Mouse (Mus musculus) spleen, adult 2 months (tissue): ENCODE measurements around the gene Lrrc8c. TPM values are rescaled to one million over a fixed set of nuclear protein-coding genes. Genes with fewer than 3 reads are reported as not detected.
A peak's percentile ranks its signal among the peaks of the same experiment; 100 is the strongest.

Experiments
- DNase-seq, 2 experiments: peaks; one replicate each; pipeline versions ENCODE4 v3.0.0 to v3.0.0-alpha.2; 2012 to 2021; ENCODE audit warnings: low spot score in 2 of 2, low read depth in 1 of 2
- H3K27ac ChIP-seq: fragments of 200-500 bp; 2 replicates; pipeline ENCODE4 v1.5.1; 2012; ENCODE audit warnings: low read length, inconsistent platforms; ENCODE audit not compliant: insufficient read depth
- H3K27me3 ChIP-seq: fragments of 200-500 bp; 2 replicates; pipeline ENCODE4 v1.6.1; 2012; ENCODE audit warnings: mild to moderate bottlenecking, moderate library complexity, low read length, inconsistent platforms; ENCODE audit not compliant: control insufficient read depth, insufficient read depth
- H3K36me3 ChIP-seq: fragments of 200-500 bp; 2 replicates; pipeline ENCODE4 v1.6.1; 2012; ENCODE audit warnings: mild to moderate bottlenecking, low read length, inconsistent platforms; ENCODE audit not compliant: control insufficient read depth, insufficient read depth
- H3K4me1 ChIP-seq: fragments of 200-500 bp; 2 replicates; pipeline ENCODE4 v1.6.1; 2011; ENCODE audit warnings: inconsistent platforms; ENCODE audit not compliant: control insufficient read depth, insufficient read depth, insufficient read length
- H3K4me3 ChIP-seq: fragments of 200-500 bp; 2 replicates; pipeline ENCODE4 v1.5.1; 2011; ENCODE audit warnings: mild to moderate bottlenecking, inconsistent platforms; ENCODE audit not compliant: insufficient read depth, insufficient read length; ENCODE audit errors: extremely low read depth
- CTCF ChIP-seq: fragments of 200-500 bp; IDR thresholded peaks from 2 replicates; pipeline ENCODE4 v1.5.1; 2011; ENCODE audit warnings: mild to moderate bottlenecking, inconsistent platforms; ENCODE audit not compliant: insufficient read depth, insufficient read length, insufficient replicate concordance; ENCODE audit errors: extremely low read depth
- POLR2A ChIP-seq: fragments of 200-500 bp; IDR thresholded peaks from 2 replicates; pipeline ENCODE4 v1.6.1; 2011; ENCODE audit warnings: low read depth, low read length, inconsistent platforms
- WGBS: fragments of 180-500 bp; shearing (Covaris S2); methylation state at CpG from one replicate; pipeline ENCODE4 v1.1.7; 2018; 5-methylcytosine and 5-hydroxymethylcytosine counted together
- polyA plus RNA-seq: library from polyadenylated mRNA; depleted of rRNA; stranded (reverse); fragments of >200 nt; gene quantifications from 2 replicates; pipeline ENCODE4 v1.2.3, GENCODE M21; 2012

The Lrrc8c gene
- polyA plus RNA-seq, 1 experiment = 33.9 TPM

DNA sequence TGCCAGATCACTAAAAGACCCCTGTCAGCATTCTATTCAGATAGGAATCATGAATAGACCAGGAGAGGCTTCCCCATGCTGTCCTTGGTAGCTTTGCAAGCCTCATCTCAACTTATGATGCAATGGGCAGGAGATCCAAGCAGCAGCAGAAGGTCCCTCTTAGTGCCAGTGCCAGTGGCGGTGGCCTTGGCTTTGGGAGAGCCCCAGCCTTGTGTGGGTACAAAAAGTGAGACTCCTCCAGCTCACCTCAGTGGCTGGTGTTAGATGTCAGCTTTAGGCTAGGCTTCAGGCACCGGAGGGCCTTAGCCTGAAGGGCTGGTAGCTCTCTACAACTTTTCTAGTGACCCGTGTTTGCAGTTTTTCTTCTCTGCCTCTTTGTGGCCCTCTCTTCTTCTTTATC lies 18.1 kb upstream of the Lrrc8c start:
- no peak for DNase-seq
- Histone ChIP-seq H3K27me3 (no peaks in the 10 kb centered on the region), H3K36me3 (0 out of 2 replicates have a peak, but pooled peaks cover 2% of the 10 kb centered on the region), H3K4me1 (peaks cover 7% of the 10 kb centered on the region; the same call in 1 of the 2 replicates), H3K4me3 (no peak overlapping the region), H3K27ac (no peak overlapping the region)
- no peak for TF ChIP-seq POLR2A
- no peak for TF ChIP-seq CTCF
- WGBS = 85% methylated on average over 3 of the region's 3 CpGs

DNA sequence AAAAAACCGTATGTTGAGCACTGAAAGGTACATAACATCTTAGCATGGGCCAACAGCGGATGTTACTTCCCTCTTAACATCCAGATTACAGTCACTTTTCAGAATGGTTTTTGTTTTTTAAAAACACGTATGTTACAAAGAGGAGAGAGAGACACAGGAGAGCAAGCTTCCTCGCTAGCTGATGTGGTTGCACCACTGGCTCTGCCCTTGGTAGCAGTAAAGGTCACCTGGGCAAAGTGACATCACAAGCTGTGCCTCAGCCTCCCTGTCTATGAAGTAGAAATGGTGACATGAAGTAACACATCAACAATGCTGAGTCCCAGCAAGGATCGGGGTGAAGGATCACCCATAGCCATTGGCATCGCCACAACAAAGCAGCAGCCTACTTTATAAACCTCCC lies 10.4 kb upstream of the Lrrc8c start:
- no peaks in the 10 kb centered on the region for H3K36me3 ChIP-seq
- H3K4me3 ChIP-seq = no peak overlapping the region
- 0 out of 2 replicates have a peak, but pooled peaks cover 4% of the 10 kb centered on the region for H3K4me1 ChIP-seq
- no peak overlapping the region for H3K27ac ChIP-seq
- no peak for DNase-seq
- WGBS = 87% methylated on average over 6 of the region's 6 CpGs
- no peak for TF ChIP-seq CTCF
- no peak for TF ChIP-seq POLR2A
- H3K27me3 ChIP-seq = no peaks in the 10 kb centered on the region

DNA sequence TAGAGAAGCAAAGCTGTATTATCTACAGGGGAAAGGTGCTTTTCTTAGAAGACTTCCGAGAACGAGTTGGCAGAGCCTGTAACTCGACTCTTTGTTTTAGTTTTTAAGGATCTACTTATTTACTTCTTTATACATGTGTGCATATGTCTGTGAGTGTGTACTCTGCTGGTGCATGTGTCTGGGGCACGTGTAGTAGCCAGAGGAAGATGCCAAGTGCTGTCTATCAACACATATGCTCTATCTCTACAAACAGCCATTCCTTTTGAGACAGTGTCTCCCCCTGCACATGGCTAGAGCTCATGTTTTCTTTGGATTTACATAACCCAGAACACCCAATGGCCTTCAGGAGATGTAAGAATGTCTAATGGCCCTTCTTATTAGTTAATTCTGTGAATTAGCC lies 6.9 kb upstream of the Lrrc8c start:
- Histone ChIP-seq H3K36me3 (no peaks in the 10 kb centered on the region), H3K4me3 (no peak overlapping the region), H3K27ac (no peak overlapping the region), H3K4me1 (peaks cover 7% of the 10 kb centered on the region; the same call in 1 of the 2 replicates), H3K27me3 (no peaks in the 10 kb centered on the region)
- TF ChIP-seq CTCF (no peak), POLR2A (no peak)
- WGBS = 80% methylated on average over 4 of the region's 4 CpGs
- DNase-seq = no peak

DNA sequence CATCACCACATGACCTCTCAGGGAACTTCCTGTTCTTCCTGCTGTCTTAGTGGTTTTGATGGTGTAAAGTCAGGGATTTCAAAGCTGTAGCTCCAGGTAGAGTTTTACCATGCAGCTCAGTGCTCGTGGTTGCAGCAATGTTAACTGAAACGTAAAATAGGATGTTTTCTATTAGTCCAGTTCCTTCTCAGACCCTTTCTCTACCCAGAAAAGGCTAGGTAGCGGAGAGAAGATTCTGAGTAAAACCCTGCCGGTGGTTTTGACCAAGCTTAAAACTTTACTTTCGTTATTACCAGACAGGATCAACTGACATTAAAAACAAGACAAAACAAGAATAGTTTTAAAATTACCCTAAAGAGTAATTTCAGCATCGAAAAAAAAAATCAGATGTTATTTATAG lies 3.7 kb upstream of the Lrrc8c start:
- Histone ChIP-seq H3K4me3 (no peak overlapping the region), H3K27ac (peak overlapping the region; percentile 66; the same call in 1 of the 2 replicates), H3K4me1 (peaks cover 7% of the 10 kb centered on the region; the same call in 1 of the 2 replicates), H3K27me3 (no peaks in the 10 kb centered on the region), H3K36me3 (no peaks in the 10 kb centered on the region)
- TF ChIP-seq POLR2A (no peak), CTCF (no peak)
- DNase-seq = no peak
- WGBS = 13% methylated on average over 6 of the region's 6 CpGs

DNA sequence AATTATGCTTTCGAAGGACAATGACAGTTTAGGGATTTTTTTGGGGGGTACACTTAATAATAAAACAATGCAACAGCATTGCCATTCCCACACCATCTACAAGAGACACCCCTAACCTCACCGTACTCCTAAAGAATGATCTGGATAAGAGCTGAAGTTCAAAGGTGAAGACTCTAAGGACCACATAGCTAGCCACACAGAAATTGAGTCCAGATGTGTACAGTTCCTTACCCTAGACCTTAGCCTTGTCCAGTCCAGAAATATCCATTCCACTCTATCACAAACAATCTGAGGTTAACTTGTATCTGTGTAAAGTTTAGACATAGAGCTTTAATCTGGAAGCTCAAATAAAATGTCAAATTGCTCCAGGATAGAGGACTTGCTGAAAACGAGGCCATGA lies 2.9 kb upstream of the Lrrc8c start:
- H3K4me3 ChIP-seq = no peak overlapping the region
- DNase-seq = no peak
- no peaks in the 10 kb centered on the region for H3K36me3 ChIP-seq
- H3K4me1 ChIP-seq = peaks cover 7% of the 10 kb centered on the region
- no peaks in the 10 kb centered on the region for H3K27me3 ChIP-seq
- WGBS = 83% methylated on average over 3 of the region's 3 CpGs
- no peak for TF ChIP-seq POLR2A
- no peak overlapping the region for H3K27ac ChIP-seq

DNA sequence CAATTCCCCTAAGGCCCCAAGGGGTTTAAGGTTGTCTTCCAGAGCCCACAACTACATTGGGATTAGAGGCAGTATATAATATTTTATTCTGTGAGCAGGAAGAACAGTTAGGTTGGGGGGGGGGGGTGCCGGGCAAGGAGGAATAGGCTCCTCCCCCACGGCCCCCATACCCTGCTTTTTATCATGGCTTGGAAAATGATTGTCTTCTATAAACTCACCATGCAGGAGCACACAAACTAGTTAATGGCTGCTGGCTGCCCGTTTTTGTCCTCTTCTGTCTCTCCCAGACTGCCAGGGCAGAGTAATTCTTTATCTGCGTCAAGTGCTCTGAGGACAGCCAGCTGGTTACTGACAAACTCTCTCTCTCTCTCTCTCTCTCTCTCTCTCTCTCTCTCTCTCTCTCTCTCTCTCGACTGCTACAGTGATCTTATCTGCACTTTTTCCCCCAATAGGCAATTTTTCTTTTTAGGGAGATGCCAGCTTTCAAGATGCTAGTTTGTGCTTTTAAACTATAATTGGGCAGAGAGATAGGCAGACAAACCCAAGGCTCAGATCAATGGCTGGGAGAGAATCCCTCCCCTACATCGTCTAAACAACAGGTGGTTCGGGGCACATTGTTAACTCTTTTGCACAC lies 1.1 kb upstream of the Lrrc8c start:
- no peaks in the 10 kb centered on the region for H3K27me3 ChIP-seq
- peaks cover 2% of the 10 kb centered on the region; the same call in 1 of the 2 replicates for H3K36me3 ChIP-seq
- peaks cover 4% of the 10 kb centered on the region for H3K4me1 ChIP-seq
- peak overlapping the region; percentile 99 for H3K27ac ChIP-seq
- 4% methylated on average over 7 of the region's 7 CpGs for WGBS
- DNase-seq = no peak
- H3K4me3 ChIP-seq = peak overlapping the region; percentile 76; the same call in 1 of the 2 replicates
- TF ChIP-seq CTCF = no peak
- TF ChIP-seq POLR2A = no peak

DNA sequence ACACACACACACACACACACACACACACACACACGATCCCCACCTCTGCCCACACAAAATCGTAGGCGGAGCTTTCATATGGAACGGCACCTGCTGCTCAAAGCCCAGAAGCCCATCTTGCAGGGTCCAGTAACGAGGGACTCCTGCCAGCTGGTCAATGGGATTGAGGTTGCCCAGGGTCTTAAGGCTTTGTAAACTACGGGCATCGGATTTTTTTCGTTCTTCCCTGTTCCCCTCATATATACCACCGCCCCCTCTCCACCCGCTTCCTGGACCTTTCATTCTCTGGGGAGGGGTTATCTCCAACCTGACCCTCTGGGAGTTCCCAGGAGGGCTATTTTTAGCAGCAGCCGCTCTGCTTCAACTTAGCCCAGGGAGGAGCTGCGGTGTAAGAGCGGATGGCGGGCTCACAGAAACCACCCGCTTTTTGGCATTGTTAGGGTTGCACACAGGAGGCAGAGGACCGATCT lies 527 bp upstream of the Lrrc8c start:
- under 1% methylated on average over 16 of the region's 16 CpGs for WGBS
- Histone ChIP-seq H3K4me1 (peaks cover 4% of the 10 kb centered on the region), H3K27me3 (no peaks in the 10 kb centered on the region), H3K36me3 (peaks cover 4% of the 10 kb centered on the region; the same call in 1 of the 2 replicates), H3K27ac (peak overlapping the region; percentile 99), H3K4me3 (peak overlapping the region; percentile 76)
- DNase-seq = peak in 1 of 2 experiments; percentile 40
- TF ChIP-seq CTCF (no peak), POLR2A (no peak)
